ENCODE assay signal across 9 mouse cellular contexts in genomic region chr1:136550851-136551540, GRCm38 (mm10).
DNase-seq lines count a peak whose midpoint lies in the region; ATAC-seq and TF ChIP-seq lines count a peak whose summit lies in the region.
"Had no signal": no experiment of that assay in that cellular context is flagged by ENCODE, and none has a peak within 500 bp of the region (broad histone marks: within the 10 kb centered on the region; RNA-seq: fewer than 3 reads in every experiment).

No protein-coding gene starts in this region.

- H3K27ac ChIP-seq in ES-Bruce4 (ENCODE audit: insufficient read depth, low read length), result no peak overlapping the region
- no peak overlapping the region for H3K27ac ChIP-seq in bone marrow macrophage, adult 2 months (ENCODE audit: insufficient read depth, low read depth, low read length)
- no peak overlapping the region for H3K27ac ChIP-seq in embryonic fibroblast, embryonic 13.5 days (ENCODE audit: insufficient read depth, low read length)
- H3K27ac ChIP-seq: macrophage had no signal

- TF ChIP-seq POLR2A in ES-Bruce4 (IDR thresholded peaks at IDR 0.05; ENCODE audit: insufficient read depth, low read length), result no peak
- no peak for TF ChIP-seq POLR2A in bone marrow macrophage, adult 2 months (IDR thresholded peaks at IDR 0.05; ENCODE audit: borderline replicate concordance, low read depth, low read length)
- no peak for TF ChIP-seq POLR2A in embryonic fibroblast, embryonic 13.5 days (IDR thresholded peaks at IDR 0.05; ENCODE audit: low read depth, low read length)

- H3K4me1 ChIP-seq in ES-Bruce4 (ENCODE audit: control insufficient read depth, insufficient read depth, low read length), result no peaks in the 10 kb centered on the region
- H3K4me1 ChIP-seq in bone marrow macrophage, adult 2 months (ENCODE audit: control insufficient read depth, insufficient read depth, low read length), result no peaks in the 10 kb centered on the region
- H3K4me1 ChIP-seq in embryonic fibroblast, embryonic 13.5 days (ENCODE audit: control insufficient read depth, insufficient read depth, low read length), result no peaks in the 10 kb centered on the region; the same call in 1 of the 2 replicates

- peak; percentile 98 for TF ChIP-seq CTCF in ES-Bruce4 (IDR thresholded peaks at IDR 0.05; ENCODE audit: low read depth, low read length)
- peak; percentile 90 for TF ChIP-seq CTCF in bone marrow macrophage, adult 2 months (IDR thresholded peaks at IDR 0.05; ENCODE audit: low read depth, low read length)
- peak; percentile 95; the same call in 1 of the 2 replicates for TF ChIP-seq CTCF in embryonic fibroblast, embryonic 13.5 days (IDR thresholded peaks at IDR 0.05; ENCODE audit: borderline replicate concordance, insufficient read depth, low read length)

- H3K27me3 ChIP-seq in ES-Bruce4 (ENCODE audit: control insufficient read depth, insufficient read depth, low read length, poor library complexity, severe bottlenecking), result no peaks in the 10 kb centered on the region

- H3K9me3 ChIP-seq in ES-Bruce4 (replicated peaks; ENCODE audit: control insufficient read depth, insufficient read depth, low read length, poor library complexity, severe bottlenecking), result no peaks in the 10 kb centered on the region

- peak; percentile 94 for ATAC-seq in megakaryocyte, adult 5-6 weeks (ENCODE audit: poor library complexity, severe bottlenecking)

- intact Hi-C loops in heart, postnatal 36 days (cut with DNase I), result loop anchor here (1.0 to 10.0 kb wide), 4 partner anchors 188 to 1494 kb away; no protein-coding TSS in a partner anchor

- H3K4me3 ChIP-seq in ES-Bruce4 (ENCODE audit: low read depth, low read length), result no peak overlapping the region
- no peak overlapping the region for H3K4me3 ChIP-seq in bone marrow macrophage, adult 2 months (ENCODE audit: insufficient read depth, low read length)
- no peak overlapping the region for H3K4me3 ChIP-seq in embryonic fibroblast, embryonic 13.5 days (ENCODE audit: insufficient read depth, low read length)

- DNase-seq in heart, postnatal 36 days, result peak; percentile 72 to 82
- peak; percentile 90 for DNase-seq in layer of hippocampus, adult 9-10 months (ENCODE audit: low spot score)
- DNase-seq in right cerebral cortex, adult 18-20 months, result peak; percentile 83
- peak; percentile 36 for DNase-seq in urinary bladder, postnatal 10 days (ENCODE audit: low spot score)

- peak; percentile 57; the same call in 1 of the 2 replicates for TF ChIP-seq EP300 in ES-Bruce4 (IDR thresholded peaks at IDR 0.05; ENCODE audit: insufficient read depth, low read depth, low read length)

- H3K36me3 ChIP-seq in ES-Bruce4 (ENCODE audit: control insufficient read depth, insufficient read depth, low read length, poor library complexity, severe bottlenecking), result no peaks in the 10 kb centered on the region

- H3K9ac ChIP-seq in ES-Bruce4 (ENCODE audit: low read depth, poor library complexity, severe bottlenecking), result no peak overlapping the region

Comparison
In these comparisons a context has a peak if more than half of its experiments do, and no peak if none do; other contexts are left out.
1. DNase-seq: peak in every context shown above with its lines; median percentile 90 in layer of hippocampus, adult 9-10 months; 83 in right cerebral cortex, adult 18-20 months; 77 in heart, postnatal 36 days; 36 in urinary bladder, postnatal 10 days.